Mouse (Mus musculus) lung, adult 10 weeks (tissue): Measurements from ENCODE around the gene Chd1l. TPM values are rescaled to one million over a fixed set of nuclear protein-coding genes. Genes with fewer than 3 reads are reported as not detected.

Experiments used
- polyA plus RNA-seq: library from polyadenylated mRNA; stranded (reverse); fragments of 350-450 nt; fragmentation: Illumina TruSeq; extraction: RNeasy Lipid Tissue Mini Kit (QIAGEN cat#74804); gene quantifications from one replicate; pipeline ENCODE4 v1.2.3, GENCODE M21; 2014; ENCODE audit warnings: low read depth, low replicate concordance; ENCODE audit not compliant: insufficient read depth

The Chd1l gene
- 6.5 TPM for polyA plus RNA-seq

GRCm38 (mm10) chr3:97609845-97610410, at the start of gene Chd1l:
TSS of gene Chd1l (minus strand) at chr3:97610203.

DNA sequence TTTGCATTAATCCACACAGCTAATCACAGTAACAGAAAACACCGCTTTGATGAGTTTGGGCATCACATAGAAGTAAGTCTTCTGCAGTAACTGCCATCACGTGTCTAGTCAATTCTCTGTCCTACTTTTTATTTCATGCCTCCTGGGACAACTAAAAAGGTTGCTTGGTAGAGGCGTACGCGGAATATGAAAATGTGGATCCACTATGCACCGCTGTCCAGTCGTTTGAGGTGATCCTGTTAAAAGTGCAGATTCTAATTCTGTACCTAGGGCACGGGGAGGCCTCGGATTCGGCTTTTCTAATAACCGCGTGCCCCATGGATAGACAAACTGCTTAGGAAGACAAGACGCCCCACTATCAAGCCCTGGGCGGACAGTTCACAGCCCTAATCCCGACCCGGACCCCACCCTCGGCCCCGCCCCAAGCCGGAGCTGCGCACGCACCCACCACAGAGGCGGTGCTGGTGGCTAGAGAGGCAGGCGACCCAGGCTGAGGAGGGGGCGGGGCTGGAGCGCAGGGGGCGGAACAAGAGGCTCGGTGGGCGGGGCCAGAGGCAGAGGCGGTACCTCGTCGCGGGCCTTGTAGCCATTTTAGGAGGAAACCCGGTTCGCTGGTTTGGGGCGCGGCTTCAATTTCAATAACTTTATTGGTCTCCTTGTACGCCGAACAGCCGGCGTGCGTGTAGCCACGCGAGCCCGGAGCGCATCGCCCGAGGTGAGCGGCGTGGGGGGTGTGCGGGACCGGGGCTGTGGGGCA, 47.8 kb upstream of the Chd1l start, which contains the start of gene Prkab2:
Prkab2 (plus strand) TSS at position 539 of the 757 bp plus-strand sequence.

GRCm38 (mm10) chr3:97628391-97629001, 18.5 kb upstream of the Chd1l start, which contains the start of gene Fmo5:
TSS of gene Fmo5 (plus strand) at chr3:97628804.

Other genes starting within 250 kb of the Chd1l start
- gene Olfr1402, start 188.2 kb downstream of the Chd1l start, polyA plus RNA-seq, result not detected
- 13.9 TPM for gene Fmo5, start 18.6 kb upstream of the Chd1l start, polyA plus RNA-seq
- 3.7 TPM for gene Prkab2, start 48.0 kb upstream of the Chd1l start, polyA plus RNA-seq
- not detected for gene Gm17651, start 64.5 kb upstream of the Chd1l start, polyA plus RNA-seq